ENCODE assay signal across 8 mouse cellular contexts in the genomic region with DNA sequence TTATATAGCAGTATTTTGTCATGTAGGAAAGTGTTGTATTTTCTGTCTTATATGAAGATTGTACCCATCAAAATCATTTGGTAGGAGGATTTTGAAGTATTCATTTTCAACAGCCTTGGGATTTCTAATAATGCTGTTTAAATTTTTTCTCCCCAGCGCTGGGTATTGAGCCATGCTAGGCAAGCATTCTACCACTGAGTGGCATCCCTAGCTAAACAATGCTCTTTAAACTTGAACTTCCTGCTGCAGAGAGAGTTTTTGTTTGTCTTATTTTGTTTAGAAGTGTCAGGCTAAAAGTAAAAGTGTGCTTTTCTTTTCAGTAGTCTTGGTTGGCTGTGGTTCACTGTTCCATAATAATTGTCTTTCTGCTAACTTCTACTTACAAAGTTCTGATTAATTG. TPM values are rescaled to one million over a fixed set of nuclear protein-coding genes. Genes with fewer than 3 reads are reported as not detected.
DNase-seq lines count a peak whose midpoint lies in the region; ATAC-seq lines count a peak whose summit lies in the region.
"Had no signal": no experiment of that assay in that cellular context is flagged by ENCODE, and none has a peak within 500 bp of the region (broad histone marks: within the 10 kb centered on the region; RNA-seq: fewer than 3 reads in every experiment).

No protein-coding gene starts in this region.

- 33% methylated on average over 1 of the region's 1 CpGs for WGBS in lung, embryonic 15.5 days
- WGBS in forebrain, embryonic 11.5 days, result 55% methylated on average over 1 of the region's 1 CpGs
- 65% methylated on average over 1 of the region's 1 CpGs for WGBS in limb, embryonic 11.5 days
- WGBS in stomach, embryonic 14.5 days, result 50% methylated on average over 1 of the region's 1 CpGs

- peak overlapping the region; percentile 7; the same call in 1 of the 2 replicates for H3K4me3 ChIP-seq in lung, embryonic 15.5 days
- H3K4me3 ChIP-seq in forebrain, embryonic 11.5 days (ENCODE audit: low read depth, low read length), result no peak overlapping the region
- no peak overlapping the region for H3K4me3 ChIP-seq in limb, embryonic 11.5 days (ENCODE audit: low read depth, low read length)
- no peak overlapping the region for H3K4me3 ChIP-seq in stomach, embryonic 14.5 days (ENCODE audit: low read depth, low read length)

- H3K4me1 ChIP-seq in lung, embryonic 15.5 days, result no peaks in the 10 kb centered on the region
- no peaks in the 10 kb centered on the region for H3K4me1 ChIP-seq in forebrain, embryonic 11.5 days (replicated peaks; ENCODE audit: control insufficient read depth, insufficient read depth, low read length)
- H3K4me1 ChIP-seq in limb, embryonic 11.5 days (ENCODE audit: control insufficient read depth, insufficient read depth, low read length), result no peaks in the 10 kb centered on the region
- H3K4me1 ChIP-seq in stomach, embryonic 14.5 days (ENCODE audit: control insufficient read depth, insufficient read depth, low read length), result no peaks in the 10 kb centered on the region

- no peaks in the 10 kb centered on the region for H3K9me3 ChIP-seq in lung, embryonic 15.5 days
- H3K9me3 ChIP-seq in forebrain, embryonic 11.5 days (ENCODE audit: control insufficient read depth, low read length), result no peaks in the 10 kb centered on the region
- H3K9me3 ChIP-seq in limb, embryonic 11.5 days (ENCODE audit: control insufficient read depth, low read length), result no peaks in the 10 kb centered on the region
- H3K9me3 ChIP-seq in stomach, embryonic 14.5 days (ENCODE audit: control insufficient read depth, low read depth, low read length), result no peaks in the 10 kb centered on the region

- ATAC-seq in lung, embryonic 15.5 days (ENCODE audit: borderline replicate concordance, extremely low read depth, low FRiP score, low TSS enrichment), result no peak
- ATAC-seq in forebrain, embryonic 11.5 days (replicated peaks; ENCODE audit: low FRiP score), result no peak
- no peak for ATAC-seq in limb, embryonic 11.5 days (ENCODE audit: insufficient number of reproducible peaks, low FRiP score, low TSS enrichment, low read depth)
- ATAC-seq in stomach, embryonic 14.5 days (ENCODE audit: insufficient number of reproducible peaks, insufficient read depth, low FRiP score, low read depth), result no peak

- no peaks in the 10 kb centered on the region for H3K36me3 ChIP-seq in lung, embryonic 15.5 days
- H3K36me3 ChIP-seq in forebrain, embryonic 11.5 days (ENCODE audit: control insufficient read depth, insufficient read depth, low read length), result no peaks in the 10 kb centered on the region
- no peaks in the 10 kb centered on the region for H3K36me3 ChIP-seq in limb, embryonic 11.5 days (ENCODE audit: control insufficient read depth, insufficient read depth, low read length)
- no peaks in the 10 kb centered on the region for H3K36me3 ChIP-seq in stomach, embryonic 14.5 days (ENCODE audit: control insufficient read depth, insufficient read depth, low read length)

- H3K27me3 ChIP-seq in lung, embryonic 15.5 days, result no peaks in the 10 kb centered on the region
- no peaks in the 10 kb centered on the region for H3K27me3 ChIP-seq in forebrain, embryonic 11.5 days (ENCODE audit: control insufficient read depth, insufficient read depth, low read length)
- no peaks in the 10 kb centered on the region for H3K27me3 ChIP-seq in limb, embryonic 11.5 days (ENCODE audit: control insufficient read depth, insufficient read depth, low read length)
- no peaks in the 10 kb centered on the region for H3K27me3 ChIP-seq in stomach, embryonic 14.5 days (ENCODE audit: control insufficient read depth, insufficient read depth, low read length)

- no peak overlapping the region for H3K27ac ChIP-seq in lung, embryonic 15.5 days
- H3K27ac ChIP-seq in forebrain, embryonic 11.5 days (ENCODE audit: low read depth, low read length), result no peak overlapping the region
- H3K27ac ChIP-seq in limb, embryonic 11.5 days (replicated peaks; ENCODE audit: low read depth, low read length), result no peak overlapping the region
- H3K27ac ChIP-seq in stomach, embryonic 14.5 days (ENCODE audit: low read length), result no peak overlapping the region

- peak overlapping the region; percentile 12 for H3K4me2 ChIP-seq in lung, embryonic 15.5 days
- H3K4me2 ChIP-seq in forebrain, embryonic 11.5 days (ENCODE audit: low read depth, low read length, severe bottlenecking), result peak overlapping the region; percentile 8; the same call in 1 of the 2 replicates
- peak overlapping the region; percentile 0; the same call in 1 of the 2 replicates for H3K4me2 ChIP-seq in limb, embryonic 11.5 days (ENCODE audit: low read depth, severe bottlenecking)
- H3K4me2 ChIP-seq in stomach, embryonic 14.5 days (replicated peaks; ENCODE audit: low read depth, low read length), result peak overlapping the region; percentile 28; the same call in 1 of the 2 replicates

- H3K9ac ChIP-seq in lung, embryonic 15.5 days, result no peak overlapping the region
- no peak overlapping the region for H3K9ac ChIP-seq in forebrain, embryonic 11.5 days (ENCODE audit: low read length)
- H3K9ac ChIP-seq in limb, embryonic 11.5 days (ENCODE audit: low read length), result no peak overlapping the region
- no peak overlapping the region for H3K9ac ChIP-seq in stomach, embryonic 14.5 days (replicated peaks; ENCODE audit: low read depth, low read length)

- DNase-seq in lung, postnatal 4 days, result no peak
- no peak for DNase-seq in forebrain, embryonic 11.5 days (ENCODE audit: low spot score)
- no peak for DNase-seq in limb, embryonic 11.5 days (ENCODE audit: low spot score)
- DNase-seq in urinary bladder, adult 18-20 months (ENCODE audit: low spot score in 2 of 2), result no peak
- DNase-seq in layer of hippocampus, adult 9-11 months, result no peak
- DNase-seq: adrenal gland, adult 2 months had no signal

RNA-seq across cellular contexts. Expression of gene Rp2, which starts 1.8 kb away (rescaled TPM):
- 21.0 and 23.1 TPM in 2 replicates for polyA plus RNA-seq in lung, embryonic 15.5 days (2015; fragmentation: Nextera tagmentation; extraction: Ambion mirVana)
- polyA plus RNA-seq in forebrain, embryonic 11.5 days (2014; fragmentation: Nextera tagmentation; extraction: Ambion mirVana), result 21.2 and 26.5 TPM in 2 replicates
- 19.4 and 21.6 TPM in 2 replicates for polyA plus RNA-seq in limb, embryonic 11.5 days (2014; fragmentation: Nextera tagmentation; extraction: Ambion mirVana)
- polyA plus RNA-seq in stomach, embryonic 14.5 days (2014; fragmentation: Nextera tagmentation; extraction: Ambion mirVana), result 23.0 and 24.5 TPM in 2 replicates

RNA-seq across cellular contexts. Expression of gene Jade3, which starts 59.5 kb away (rescaled TPM):
- 11.0 and 12.0 TPM in 2 replicates for polyA plus RNA-seq in lung, embryonic 15.5 days (2015; fragmentation: Nextera tagmentation; extraction: Ambion mirVana)
- polyA plus RNA-seq in forebrain, embryonic 11.5 days (2014; fragmentation: Nextera tagmentation; extraction: Ambion mirVana), result 10.7 and 11.7 TPM in 2 replicates
- 12.4 TPM in 2 replicates for polyA plus RNA-seq in limb, embryonic 11.5 days (2014; fragmentation: Nextera tagmentation; extraction: Ambion mirVana)
- 8.6 and 9.2 TPM in 2 replicates for polyA plus RNA-seq in stomach, embryonic 14.5 days (2014; fragmentation: Nextera tagmentation; extraction: Ambion mirVana)
